Mouse (Mus musculus) neural tube, embryonic 14.5 days (tissue): ENCODE measurements around the gene Crb1. TPM values are rescaled to one million over a fixed set of nuclear protein-coding genes. Genes with fewer than 3 reads are reported as not detected.
"Not testable (repeated sequence)": the region's sequence is repeated elsewhere in the genome, so short reads cannot be mapped to it uniquely, and the experiment has no call there.

Source experiments
- ATAC-seq: fragments of 200-750 bp; cut with Nextera tagmentation; 2 replicates; pipeline ENCODE4 v1.8.0; 2017; ENCODE audit warnings: low read depth, mild to moderate bottlenecking, moderate TSS enrichment, moderate library complexity
- H3K27ac ChIP-seq: fragments of 300-500 bp; sonication (generic); 2 replicates; pipeline ENCODE4 v1.5.1; 2014; ENCODE audit warnings: low read depth, mild to moderate bottlenecking, control low read depth, low read length, moderate library complexity, mixed read lengths
- H3K27me3 ChIP-seq: fragments of 300-500 bp; sonication (generic); 2 replicates; pipeline ENCODE4 v1.6.1; 2014; ENCODE audit warnings: low read length; ENCODE audit not compliant: control insufficient read depth, insufficient read depth
- H3K36me3 ChIP-seq: fragments of 300-500 bp; sonication (generic); 2 replicates; pipeline ENCODE4 v1.6.1; 2014; ENCODE audit warnings: low read length, mixed read lengths; ENCODE audit not compliant: control insufficient read depth, insufficient read depth
- H3K4me1 ChIP-seq: fragments of 300-500 bp; sonication (generic); 2 replicates; pipeline ENCODE4 v1.6.1; 2014; ENCODE audit warnings: low read length; ENCODE audit not compliant: control insufficient read depth, insufficient read depth
- H3K4me2 ChIP-seq: fragments of 300-500 bp; sonication (generic); 2 replicates; pipeline ENCODE4 v1.6.1; 2014; ENCODE audit warnings: mild to moderate bottlenecking, low read depth, low read length, control low read depth
- H3K4me3 ChIP-seq: fragments of 300-500 bp; sonication (generic); 2 replicates; pipeline ENCODE4 v1.5.1; 2014; ENCODE audit warnings: low read depth, low read length, control low read depth, mixed read lengths
- H3K9ac ChIP-seq: fragments of 300-500 bp; sonication (generic); replicated peaks from 2 replicates; pipeline ENCODE4 v1.6.1; 2014; ENCODE audit warnings: low read depth, mild to moderate bottlenecking, control low read depth, low read length, mixed read lengths
- H3K9me3 ChIP-seq: fragments of 300-500 bp; sonication (generic); 2 replicates; pipeline ENCODE4 v1.6.1; 2016; ENCODE audit warnings: low read length; ENCODE audit not compliant: control insufficient read depth
- WGBS: fragments of 180-500 bp; shearing (Covaris S2); extraction: QIAGEN DNeasy Blood & Tissue Kit; methylation state at CpG from one replicate; pipeline ENCODE4 v1.1.7; 2014; 5-methylcytosine and 5-hydroxymethylcytosine counted together
- polyA plus RNA-seq: library from polyadenylated mRNA; unstranded; fragments of >200 nt; fragmentation: Nextera tagmentation; extraction: Ambion mirVana; gene quantifications from 2 replicates; pipeline ENCODE4 v1.2.1, GENCODE M21; 2014

The Crb1 gene
- 1.1 and 1.5 TPM in 2 replicates for polyA plus RNA-seq

DNA sequence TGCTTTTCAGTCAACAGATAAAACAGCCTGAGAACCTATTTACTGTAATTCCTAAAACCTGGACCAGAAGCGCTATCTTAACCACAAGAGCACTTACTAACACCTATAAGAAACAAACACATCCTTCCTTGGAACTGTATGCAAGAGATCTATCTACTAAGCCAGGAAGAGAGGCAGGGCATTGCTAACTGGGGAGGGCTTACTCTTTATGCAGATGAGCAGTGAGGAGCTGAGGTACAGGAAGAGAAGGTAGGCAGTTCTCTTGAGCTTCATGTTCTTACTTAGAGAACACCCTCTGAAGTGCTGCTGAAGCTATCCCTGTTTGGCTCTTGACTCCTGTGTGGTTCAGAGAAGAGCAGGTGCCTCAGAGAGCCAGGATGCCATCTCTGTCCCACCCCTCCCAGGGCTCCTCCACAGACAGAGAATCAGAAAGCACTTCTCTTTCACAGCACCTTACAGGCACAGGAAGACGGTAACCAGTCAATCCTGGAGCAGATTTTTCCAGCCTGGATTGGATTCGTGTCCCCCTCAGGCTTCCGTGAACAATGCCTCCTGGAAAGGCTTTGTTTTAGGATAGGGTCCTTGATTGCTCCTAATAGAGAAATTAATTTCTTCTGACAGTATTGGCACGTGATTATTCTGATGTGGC, at the start of gene Crb1:
Gene Crb1, minus strand, starts transcription at position 463 of the 649 bp plus-strand sequence.
- Histone ChIP-seq H3K4me2 (peak within 1 kb of the TSS; percentile 34), H3K4me3 (peak within 1 kb of the TSS; percentile 25; the same call in 1 of the 2 replicates), H3K9me3 (no peaks in the 10 kb centered on the region), H3K27ac (0 out of 2 replicates have a peak within 1 kb of the TSS, but pooled peaks have one; percentile 39), H3K36me3 (no peaks in the 10 kb centered on the region), H3K9ac (peak within 1 kb of the TSS; percentile 32; the same call in 1 of the 2 replicates), H3K27me3 (no peaks in the 10 kb centered on the region), H3K4me1 (no peaks in the 10 kb centered on the region)
- 9% methylated on average over 5 of the region's 5 CpGs for WGBS
- peak; percentile 77 for ATAC-seq

DNA sequence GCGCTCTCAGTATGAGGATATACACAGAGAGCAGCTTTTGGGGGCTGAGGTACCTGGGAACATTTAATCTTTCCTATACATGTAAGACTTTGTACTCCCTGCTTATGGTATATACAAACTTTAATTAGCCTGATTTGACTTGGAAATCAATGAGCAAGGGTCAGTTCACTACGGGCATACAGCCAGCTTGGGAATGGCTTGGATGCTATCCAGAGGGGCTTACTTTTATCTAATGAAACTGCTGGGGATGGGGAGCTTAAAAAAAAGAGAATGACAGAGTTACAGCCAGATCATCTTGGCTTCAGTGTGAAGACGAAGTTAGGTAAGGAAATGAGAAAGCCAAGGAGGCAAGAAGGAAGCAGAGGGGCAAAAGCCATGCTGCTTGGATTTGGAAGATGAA, 48.1 kb upstream of the Crb1 start:
- H3K36me3 ChIP-seq = peaks cover 9% of the 10 kb centered on the region
- ATAC-seq = no peak
- WGBS = 36% methylated on average over 3 of the region's 3 CpGs
- H3K4me2 ChIP-seq = peak overlapping the region; percentile 67
- peak overlapping the region; percentile 12; the same call in 1 of the 2 replicates for H3K9ac ChIP-seq
- H3K9me3 ChIP-seq = no peaks in the 10 kb centered on the region
- H3K27me3 ChIP-seq = no peaks in the 10 kb centered on the region
- peak overlapping the region; percentile 29 for H3K4me3 ChIP-seq
- peaks cover 31% of the 10 kb centered on the region for H3K4me1 ChIP-seq
- no peak overlapping the region for H3K27ac ChIP-seq

DNA sequence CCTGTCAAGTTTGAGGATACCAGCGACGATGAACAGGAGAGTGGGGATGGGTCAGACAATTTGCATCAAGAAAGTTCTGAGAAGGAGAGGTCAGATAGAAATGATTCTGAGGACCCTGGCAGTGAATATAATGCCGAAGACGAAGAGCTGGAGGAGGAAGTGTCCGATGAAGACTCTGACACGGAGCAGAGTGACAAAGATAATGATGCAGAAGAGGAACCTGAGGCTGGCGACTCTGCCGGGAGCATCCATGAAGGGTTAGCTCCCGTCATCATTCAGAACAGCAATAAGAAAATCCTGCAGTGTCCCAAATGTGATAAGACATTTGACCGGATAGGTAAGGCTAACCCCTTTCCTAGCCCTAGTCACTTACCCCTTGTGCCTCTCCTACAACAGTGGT, 47.0 kb upstream of the Crb1 start:
- Histone ChIP-seq H3K4me2 (peak overlapping the region; percentile 88), H3K27ac (no peak overlapping the region), H3K4me1 (peaks cover 31% of the 10 kb centered on the region), H3K27me3 (no peaks in the 10 kb centered on the region), H3K9ac (0 out of 2 replicates have a peak overlapping the region, but pooled peaks have one; percentile 32), H3K9me3 (no peaks in the 10 kb centered on the region), H3K4me3 (peak overlapping the region; percentile 96), H3K36me3 (peaks cover under 1% of the 10 kb centered on the region; the same call in 1 of the 2 replicates)
- WGBS = 57% methylated on average over 10 of the region's 10 CpGs
- no peak for ATAC-seq

DNA sequence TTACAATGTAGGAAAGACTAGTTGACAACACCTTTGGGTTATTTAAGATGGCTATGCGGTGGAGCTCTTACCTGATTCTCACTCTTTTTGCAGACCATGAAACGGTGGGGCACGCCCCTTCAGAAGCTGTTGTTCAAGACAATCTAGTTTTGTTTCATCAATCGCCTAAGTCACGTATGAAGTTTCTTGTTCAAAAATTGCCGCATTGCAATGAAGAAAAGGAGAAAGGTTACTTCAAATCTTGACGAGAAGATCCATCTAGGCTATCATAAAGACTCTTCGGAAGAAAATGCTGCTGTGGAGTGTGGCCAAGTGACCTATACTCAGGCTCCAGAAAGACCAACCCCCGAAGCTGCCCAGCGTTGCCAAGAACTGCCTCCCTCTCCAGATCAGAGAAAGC, 46.0 kb upstream of the Crb1 start:
- H3K36me3 ChIP-seq = no peaks in the 10 kb centered on the region
- H3K4me2 ChIP-seq = peak overlapping the region; percentile 88
- no peaks in the 10 kb centered on the region for H3K27me3 ChIP-seq
- no peak for ATAC-seq
- H3K9me3 ChIP-seq = no peaks in the 10 kb centered on the region
- peak overlapping the region; percentile 96 for H3K4me3 ChIP-seq
- H3K27ac ChIP-seq = no peak overlapping the region
- peak overlapping the region; percentile 87 for H3K9ac ChIP-seq
- H3K4me1 ChIP-seq = peaks cover 31% of the 10 kb centered on the region
- 26% methylated on average over 10 of the region's 10 CpGs for WGBS

DNA sequence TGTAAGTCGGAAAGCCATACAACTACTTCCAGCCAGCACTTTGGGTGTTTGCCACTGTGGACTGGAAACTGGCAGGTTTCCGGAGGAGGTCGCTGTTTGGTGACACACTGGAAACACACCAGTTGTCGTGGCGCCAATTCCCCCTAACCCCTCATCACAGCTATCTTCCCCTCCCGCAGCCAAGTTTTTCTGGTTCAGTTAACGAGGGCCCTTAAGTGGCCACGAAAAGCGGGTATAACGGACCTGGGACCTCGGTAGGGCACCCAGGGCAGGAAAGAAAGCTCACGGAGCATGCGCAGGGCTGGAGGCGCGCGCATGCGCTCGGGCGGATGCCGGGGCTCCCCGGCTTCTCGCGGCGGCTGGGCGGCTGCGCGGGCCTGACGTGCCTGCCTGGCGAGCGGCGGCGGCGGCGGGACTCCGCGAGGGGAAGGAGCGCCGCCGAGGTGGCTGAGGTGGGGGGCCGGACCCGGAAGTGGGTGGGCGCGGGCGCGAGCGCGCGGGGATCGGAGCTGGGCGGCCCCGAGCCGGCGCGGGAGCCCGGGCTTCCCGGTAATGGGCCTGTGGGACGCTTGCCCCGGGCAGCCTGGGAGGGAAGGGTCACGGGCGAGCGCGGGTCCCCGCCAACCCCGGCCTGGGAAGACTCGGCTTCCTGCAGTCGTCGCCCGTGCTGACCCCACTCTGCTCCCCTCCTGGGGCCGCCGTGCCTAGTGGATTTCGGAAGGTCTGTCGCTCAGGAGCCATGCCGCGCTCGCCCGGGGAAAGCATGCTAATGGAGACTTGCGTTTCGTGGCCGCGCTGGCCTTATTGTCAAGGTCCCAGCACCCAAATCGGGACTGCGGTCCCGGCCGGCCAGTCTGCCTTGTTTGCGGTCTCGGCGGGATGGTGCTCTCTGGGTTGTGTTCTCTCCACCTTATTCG, 45.2 kb upstream of the Crb1 start, which contains the start of gene Zbtb41:
Gene Zbtb41, plus strand, starts transcription at position 414 of the 917 bp plus-strand sequence.
- WGBS = 1% methylated on average over 56 of the region's 88 CpGs
- peaks cover 30% of the 10 kb centered on the region for H3K4me1 ChIP-seq

DNA sequence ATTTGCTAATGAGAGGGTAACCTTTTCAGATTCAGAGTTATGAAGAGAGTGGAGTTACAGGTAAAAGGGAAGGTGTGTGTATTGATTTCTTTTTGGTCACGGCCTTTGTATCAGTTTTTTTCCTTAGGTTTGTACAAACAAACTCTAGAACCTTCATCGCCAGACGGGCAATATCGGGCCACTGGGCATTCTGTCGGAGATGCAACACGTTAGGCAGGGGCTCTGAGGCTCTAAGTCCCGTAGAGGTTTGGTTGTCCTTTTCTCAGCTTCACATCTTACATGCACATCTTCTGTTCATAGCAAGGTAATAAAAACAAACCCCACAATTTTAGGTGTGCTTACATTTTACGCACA, 44.6 kb upstream of the Crb1 start:
- Histone ChIP-seq H3K4me1 (peaks cover 27% of the 10 kb centered on the region), H3K9me3 (no peaks in the 10 kb centered on the region), H3K27me3 (no peaks in the 10 kb centered on the region), H3K36me3 (no peaks in the 10 kb centered on the region), H3K4me2 (peak overlapping the region; percentile 88), H3K27ac (peak overlapping the region; percentile 91; the same call in 1 of the 2 replicates), H3K9ac (peak overlapping the region; percentile 87), H3K4me3 (peak overlapping the region; percentile 96)
- 3% methylated on average over 8 of the region's 8 CpGs for WGBS
- ATAC-seq = peak; percentile 15; the same call in 1 of the 2 replicates

More for the DNA sequence above, 45.2 kb upstream of the Crb1 start, which contains the start of gene Zbtb41:
- H3K9me3 ChIP-seq = no peaks in the 10 kb centered on the region
- H3K27ac ChIP-seq = peak within 1 kb of the TSS; percentile 91
- ATAC-seq = peak; percentile 98
- no peaks in the 10 kb centered on the region for H3K27me3 ChIP-seq
- H3K4me2 ChIP-seq = peak within 1 kb of the TSS; percentile 88
- peak within 1 kb of the TSS; percentile 96 for H3K4me3 ChIP-seq
- no peaks in the 10 kb centered on the region for H3K36me3 ChIP-seq
- peak within 1 kb of the TSS; percentile 87 for H3K9ac ChIP-seq

DNA sequence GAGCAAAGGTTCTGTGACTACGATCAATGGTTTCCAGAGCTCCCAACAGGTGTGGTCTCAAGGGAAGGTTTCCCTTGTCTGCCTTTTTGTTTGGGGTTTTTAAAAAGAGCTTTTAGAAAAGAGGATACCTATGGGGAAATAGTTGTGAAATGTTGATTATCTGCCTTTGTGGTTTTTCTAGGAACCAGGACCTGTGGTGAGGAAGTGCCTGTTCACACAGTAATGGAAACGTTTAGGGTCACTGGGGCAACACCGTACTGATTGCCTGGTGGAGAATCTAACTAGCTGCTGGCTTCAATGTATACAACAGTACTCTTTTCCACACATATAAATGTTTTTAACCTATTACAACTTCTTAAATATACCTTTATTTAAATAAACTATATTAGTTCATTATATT, 36.6 kb upstream of the Crb1 start:
- no peaks in the 10 kb centered on the region for H3K9me3 ChIP-seq
- H3K4me1 ChIP-seq = no peaks in the 10 kb centered on the region
- no peaks in the 10 kb centered on the region for H3K27me3 ChIP-seq
- no peaks in the 10 kb centered on the region for H3K36me3 ChIP-seq
- 88% methylated on average over 3 of the region's 3 CpGs for WGBS
- no peak overlapping the region for H3K9ac ChIP-seq
- no peak for ATAC-seq
- no peak overlapping the region for H3K4me2 ChIP-seq
- no peak overlapping the region for H3K4me3 ChIP-seq
- H3K27ac ChIP-seq = no peak overlapping the region

DNA sequence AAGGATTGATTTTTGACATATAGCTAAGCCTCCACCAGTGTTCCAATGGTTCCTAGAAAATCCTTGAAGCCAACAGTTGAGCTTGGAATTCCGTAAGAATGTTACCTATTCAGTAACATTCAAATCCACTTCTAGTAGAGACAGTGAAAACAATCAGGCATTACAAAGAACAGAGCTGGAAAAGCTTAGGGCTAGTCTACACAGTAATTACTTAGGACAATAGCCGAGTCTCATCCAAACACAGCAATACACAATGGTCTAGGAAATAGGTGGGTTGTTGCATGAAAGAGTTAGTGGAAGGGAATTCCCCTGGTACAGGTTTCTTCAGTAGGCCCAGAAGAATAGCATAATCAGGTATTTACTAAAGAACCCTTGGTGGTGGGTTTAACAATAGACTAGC, 35.5 kb upstream of the Crb1 start:
- WGBS = 90% methylated on average over 2 of the region's 2 CpGs
- not testable (repeated sequence) for H3K27ac ChIP-seq, H3K27me3 ChIP-seq, H3K36me3 ChIP-seq, ATAC-seq, H3K9ac ChIP-seq, H3K4me1 ChIP-seq, H3K9me3 ChIP-seq, H3K4me3 ChIP-seq, H3K4me2 ChIP-seq
